Mouse (Mus musculus) c-Kit-negative CD71-positive TER-119-positive erythroid progenitor cells, embryonic 14.5 days (primary cell): ENCODE data around the gene Tmem208.
"Not testable (repeated sequence)": the region's sequence is repeated elsewhere in the genome, so short reads cannot be mapped to it uniquely, and the experiment has no call there.

Experiments
- DNase-seq: peaks from one replicate; pipeline ENCODE4 v3.0.0-alpha.2; 2013; ENCODE audit warnings: low read depth, low spot score

Gene Tmem208

DNA sequence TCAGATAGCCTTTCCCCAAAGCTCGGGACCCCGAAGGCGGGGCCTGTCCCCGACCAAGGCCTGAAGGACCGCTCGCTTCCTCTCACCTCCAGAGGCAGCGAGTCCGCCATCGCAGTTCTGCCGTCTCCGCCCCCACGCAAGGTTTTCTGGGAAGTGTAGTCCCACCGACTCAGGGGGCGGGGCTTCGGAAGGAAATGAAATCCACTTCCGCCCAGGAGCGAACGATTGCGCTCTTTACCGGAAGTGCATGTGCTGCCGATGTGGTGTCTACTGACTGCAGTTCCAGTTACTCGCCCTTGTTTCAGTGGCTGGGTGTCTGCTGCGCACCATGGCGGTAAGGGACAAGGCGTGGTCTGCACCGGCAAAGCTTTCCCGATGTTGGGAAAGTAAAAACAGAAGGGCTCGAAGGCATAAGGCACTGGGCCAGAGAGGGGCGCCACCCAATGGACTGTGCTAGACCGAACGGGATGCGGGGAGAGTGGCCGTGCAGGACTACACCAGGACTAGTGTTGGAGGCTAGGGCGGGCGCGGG lies at the start of gene Tmem208, which contains the start of gene Lrrc29:
Gene Tmem208 (plus strand): TSS at position 214 of the 532 bp plus-strand sequence.
Gene Lrrc29 (minus strand): TSS at position 138 of the 532 bp plus-strand sequence.
- peak; percentile 95 for DNase-seq

- no peak for DNase-seq
These were observed 47.2 kb upstream of the Tmem208 start for GRCm38 (mm10) chr8:105278911-105279334.

- DNase-seq, result no peak
These were observed 45.6 kb upstream of the Tmem208 start for GRCm38 (mm10) chr8:105280567-105280966.

DNA sequence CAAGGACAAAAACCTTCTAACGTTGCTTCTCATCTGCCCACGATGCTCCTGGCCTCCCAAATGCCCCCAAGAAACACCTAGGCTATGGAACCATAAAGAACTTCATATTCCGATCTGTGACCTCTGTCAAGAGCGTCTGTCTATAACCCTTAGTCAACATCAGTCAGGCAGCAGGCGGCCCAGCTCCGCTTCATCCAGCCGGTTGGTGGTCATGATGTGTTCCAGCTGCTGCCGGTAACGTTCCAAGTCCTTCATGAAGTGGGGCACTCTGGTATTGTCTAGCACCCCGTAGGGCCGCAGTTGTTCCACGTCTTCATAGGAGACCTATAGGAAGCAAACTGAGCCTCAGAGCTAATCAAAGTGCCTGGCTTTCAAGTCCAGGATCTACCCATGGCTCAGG lies 44.3 kb upstream of the Tmem208 start:
- no peak for DNase-seq

GRCm38 (mm10) chr8:105282239-105282638 lies 43.9 kb upstream of the Tmem208 start:
- no peak for DNase-seq

DNA sequence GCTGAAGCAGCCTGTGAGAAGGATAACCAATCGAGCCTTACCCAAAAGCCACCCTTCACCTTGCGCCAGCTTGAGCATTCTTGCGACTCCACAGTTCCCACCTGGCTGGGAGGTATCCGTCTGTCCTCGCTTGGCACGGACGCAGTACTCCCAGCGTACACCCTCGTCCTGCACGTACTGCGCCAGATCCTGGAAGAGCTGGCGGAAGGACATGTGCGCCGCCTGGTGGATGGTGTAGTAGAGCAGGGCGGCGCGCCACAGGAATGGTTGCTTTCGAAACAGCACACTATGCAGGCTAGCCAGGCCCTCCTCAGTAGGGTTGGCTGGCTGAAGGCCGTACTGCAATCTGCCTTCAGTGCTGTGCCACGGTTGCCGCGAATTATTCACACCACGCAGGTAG lies 43.1 kb upstream of the Tmem208 start:
- no peak for DNase-seq

- no peak for DNase-seq
These were observed 40.6 kb upstream of the Tmem208 start for GRCm38 (mm10) chr8:105285514-105285913.

DNA sequence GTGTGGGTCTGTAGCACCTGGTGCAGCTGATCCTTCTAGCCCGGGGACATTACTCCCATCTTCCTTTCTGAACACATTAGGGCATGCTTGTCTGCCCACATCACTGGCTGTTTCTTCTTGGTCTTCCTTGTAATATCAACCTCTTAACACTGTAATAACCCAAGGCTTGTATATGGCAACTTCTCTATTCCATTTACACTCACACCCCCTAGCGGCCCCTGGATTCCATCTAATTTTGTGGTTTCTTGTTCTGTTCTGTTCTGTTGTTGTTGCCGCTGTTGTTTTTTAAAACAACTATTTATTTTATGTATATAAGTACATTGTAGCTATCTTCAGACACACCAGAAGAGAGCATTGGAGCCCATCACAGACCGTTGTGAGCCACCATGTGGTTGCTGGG lies 39.2 kb upstream of the Tmem208 start:
- no peak for DNase-seq

DNA sequence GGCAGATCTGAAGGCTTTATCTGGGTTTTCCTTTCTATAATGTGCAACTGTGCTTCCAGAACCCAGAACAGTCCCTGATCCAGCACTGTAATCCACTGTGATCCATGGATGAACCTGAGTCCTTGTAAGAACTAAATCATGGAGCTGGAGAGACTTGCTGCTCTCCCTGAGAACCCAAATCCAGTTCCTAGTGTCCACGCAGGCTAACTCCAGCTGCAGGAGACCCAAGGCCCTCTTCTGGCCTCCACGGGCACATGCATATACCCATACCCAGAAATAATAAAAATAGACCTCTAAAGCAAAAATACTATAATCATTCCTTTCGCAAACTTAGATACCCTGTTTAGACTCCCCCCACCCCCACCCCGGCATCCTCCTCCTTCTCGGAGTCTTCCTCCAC lies 37.9 kb upstream of the Tmem208 start:
- DNase-seq, result no peak

- DNase-seq, result no peak
These were observed 37.0 kb upstream of the Tmem208 start for GRCm38 (mm10) chr8:105288958-105289732.

- no peak for DNase-seq
These were observed 36.2 kb upstream of the Tmem208 start, which contains the start of gene 4931428F04Rik for GRCm38 (mm10) chr8:105289805-105290460. TSS of gene 4931428F04Rik (minus strand) at chr8:105289864.

DNA sequence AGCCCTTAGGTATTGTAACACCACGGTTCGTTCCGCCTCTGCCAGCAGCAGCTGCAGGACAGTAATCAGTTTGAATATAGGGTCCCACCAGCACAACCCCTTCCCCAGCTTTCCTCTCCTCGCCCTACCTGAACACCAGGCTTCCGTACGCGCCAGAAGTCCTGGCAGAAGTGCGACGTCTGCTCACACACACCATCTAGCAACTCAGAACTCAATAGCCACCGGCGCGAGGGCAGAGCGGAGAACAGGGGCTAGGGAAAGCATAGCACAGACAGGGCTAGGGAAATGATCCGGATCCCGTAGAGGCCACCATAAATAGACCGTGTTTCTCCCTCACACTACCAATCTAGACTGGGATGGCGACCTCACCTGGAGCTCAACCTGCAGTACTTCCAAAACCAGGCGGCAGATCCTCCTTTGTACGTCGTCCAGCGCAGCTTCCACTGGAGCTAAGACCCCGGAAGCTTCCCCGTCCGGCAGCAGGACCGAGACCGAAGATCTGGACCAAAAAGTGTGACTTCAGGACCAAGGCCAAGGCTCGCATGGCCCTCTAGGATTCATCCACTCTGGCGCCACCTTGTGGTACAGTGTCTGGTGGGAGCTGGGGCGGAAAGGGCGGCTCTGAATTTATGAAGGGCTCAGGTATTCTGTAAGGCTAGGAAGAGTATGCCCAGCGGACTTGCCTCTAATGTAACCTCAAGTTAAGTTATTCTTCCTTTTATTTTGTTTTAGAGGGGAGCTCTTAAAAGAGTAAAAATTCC lies 35.4 kb upstream of the Tmem208 start:
- peak; percentile 79 for DNase-seq

DNA sequence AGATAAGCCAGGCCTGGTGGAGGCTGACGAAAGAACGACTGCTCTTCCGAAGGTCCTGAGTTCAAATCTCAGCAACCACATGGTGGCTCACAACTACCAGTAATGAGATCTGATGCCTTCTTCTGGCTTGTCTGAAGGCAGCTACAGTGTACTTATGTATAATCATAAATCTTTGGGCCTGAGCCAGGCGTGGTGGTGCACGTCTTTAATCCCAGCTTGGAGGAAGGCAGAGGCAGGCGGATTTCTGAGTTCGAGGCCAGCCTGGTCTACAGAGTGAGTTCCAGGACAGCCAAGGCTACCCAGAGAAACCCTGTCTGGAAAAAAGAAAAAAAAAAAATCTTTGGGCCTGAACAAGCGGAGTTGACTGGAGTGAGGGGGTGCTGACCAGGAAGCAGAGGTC lies 34.8 kb upstream of the Tmem208 start:
- not testable (repeated sequence) for DNase-seq

DNA sequence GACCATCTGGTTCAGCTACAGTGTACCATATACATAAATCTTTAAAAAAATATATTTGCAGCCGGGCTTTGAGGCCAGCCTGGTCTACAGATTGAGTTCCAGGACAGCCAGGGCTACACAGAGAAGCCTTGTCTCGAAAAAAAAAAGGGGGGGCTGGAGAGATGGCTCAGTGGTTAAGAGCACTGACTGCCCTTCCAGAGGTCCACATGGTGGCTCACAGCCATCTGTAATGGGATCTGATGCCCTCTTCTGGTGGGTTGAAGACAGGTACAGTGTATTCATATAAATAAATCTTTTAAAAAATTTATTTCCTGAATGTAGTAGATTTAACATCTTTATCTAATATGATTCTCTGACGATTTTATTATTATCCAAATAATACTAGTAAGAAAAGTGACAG lies 34.4 kb upstream of the Tmem208 start:
- not testable (repeated sequence) for DNase-seq

- no peak for DNase-seq
These were observed 33.7 kb upstream of the Tmem208 start for GRCm38 (mm10) chr8:105292471-105292870.

- DNase-seq, result no peak
These were observed 32.7 kb upstream of the Tmem208 start for GRCm38 (mm10) chr8:105293405-105293804.

- no peak for DNase-seq
These were observed 31.4 kb upstream of the Tmem208 start for GRCm38 (mm10) chr8:105294776-105295175.

GRCm38 (mm10) chr8:105295256-105295655 lies 30.9 kb upstream of the Tmem208 start:
- no peak for DNase-seq

- no peak for DNase-seq
These were observed 30.1 kb upstream of the Tmem208 start, which contains the start of gene Exoc3l for GRCm38 (mm10) chr8:105295895-105296573. TSS of gene Exoc3l (minus strand) at chr8:105296101.

GRCm38 (mm10) chr8:105297511-105298192 lies 28.5 kb upstream of the Tmem208 start, which contains the start of gene E2f4:
TSS of gene E2f4 (plus strand) at chr8:105297663.
- peak; percentile 78 for DNase-seq
